Mouse (Mus musculus) G1E (cell line): ENCODE measurements around the gene Astn2.

Experiments used
- CTCF ChIP-seq: IDR thresholded peaks from 2 replicates; pipeline ENCODE4 v1.5.1; 2012; ENCODE audit warnings: low read depth, low read length, inconsistent platforms, mixed read lengths
- GATA1 ChIP-seq: IDR thresholded peaks from 2 replicates; pipeline ENCODE4 v1.6.1; 2012; ENCODE audit warnings: borderline replicate concordance, low read length, inconsistent platforms, mixed read lengths
- POLR2AphosphoS5 ChIP-seq: IDR thresholded peaks from 2 replicates; pipeline ENCODE4 v1.6.1; 2012; ENCODE audit warnings: low read depth, low read length, inconsistent platforms; ENCODE audit not compliant: insufficient replicate concordance

GRCm38 (mm10) chr4:66102037-66102436 is 302.4 kb downstream of the Astn2 start:
- TF ChIP-seq CTCF = no peak
- no peak for TF ChIP-seq GATA1
- TF ChIP-seq POLR2AphosphoS5 = no peak
